Mouse (Mus musculus): ENCODE measurements around the gene 4933407L21Rik. TPM values are rescaled to one million over a fixed set of nuclear protein-coding genes. Genes with fewer than 3 reads are reported as not detected.

Gene 4933407L21Rik
- polyA plus RNA-seq, 1 experiment from 2014 or later, result 0.25 TPM

DNA sequence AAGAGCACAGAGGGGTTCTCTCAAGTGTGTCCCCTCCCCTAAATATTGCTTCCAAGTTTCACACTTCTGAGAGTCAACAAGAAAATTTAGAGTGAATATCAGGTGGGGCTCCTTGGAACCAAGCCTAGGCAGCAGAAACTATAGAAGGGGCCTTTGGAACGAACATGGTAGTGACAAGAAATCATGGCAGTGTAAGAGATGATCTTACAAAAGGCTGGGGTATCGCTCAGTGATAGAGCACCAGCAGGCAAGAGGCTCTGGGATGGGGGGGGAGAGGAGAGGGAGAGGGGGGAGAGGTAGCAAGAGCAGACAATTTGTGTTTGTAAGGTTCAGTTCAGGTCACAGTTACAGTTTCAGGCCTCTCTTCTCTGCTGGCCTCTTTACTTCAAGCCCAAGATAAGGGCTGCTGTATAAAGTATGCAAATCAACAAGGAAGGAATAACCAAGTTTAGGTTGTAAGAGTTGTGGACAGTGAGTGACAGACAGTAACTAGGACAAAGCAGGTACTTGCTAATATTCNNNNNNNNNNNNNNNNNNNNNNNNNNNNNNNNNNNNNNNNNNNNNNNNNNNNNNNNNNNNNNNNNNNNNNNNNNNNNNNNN, 20.9 kb downstream of the 4933407L21Rik start:
- H3K4me3 ChIP-seq (ENCODE audit: low read length), result no peak overlapping the region
- no peak overlapping the region for H3K27ac ChIP-seq (ENCODE audit: low read length)
- H3K36me3 ChIP-seq (ENCODE audit: control insufficient read depth, insufficient read depth, low read length), result no peaks in the 10 kb centered on the region
- no peak overlapping the region for H3K4me2 ChIP-seq (ENCODE audit: low read depth, low read length)
- no peaks in the 10 kb centered on the region for H3K9me3 ChIP-seq (ENCODE audit: control insufficient read depth, low read length)
- WGBS, result 76% methylated on average over 2 of the region's 2 CpGs
- no peak for ATAC-seq (ENCODE audit: low read depth)
- no peaks in the 10 kb centered on the region for H3K4me1 ChIP-seq (replicated peaks; ENCODE audit: control insufficient read depth, insufficient read depth, low read length)
- no peak overlapping the region for H3K9ac ChIP-seq (ENCODE audit: low read length)
- H3K27me3 ChIP-seq (ENCODE audit: control insufficient read depth, insufficient read depth, low read depth, low read length), result no peaks in the 10 kb centered on the region

DNA sequence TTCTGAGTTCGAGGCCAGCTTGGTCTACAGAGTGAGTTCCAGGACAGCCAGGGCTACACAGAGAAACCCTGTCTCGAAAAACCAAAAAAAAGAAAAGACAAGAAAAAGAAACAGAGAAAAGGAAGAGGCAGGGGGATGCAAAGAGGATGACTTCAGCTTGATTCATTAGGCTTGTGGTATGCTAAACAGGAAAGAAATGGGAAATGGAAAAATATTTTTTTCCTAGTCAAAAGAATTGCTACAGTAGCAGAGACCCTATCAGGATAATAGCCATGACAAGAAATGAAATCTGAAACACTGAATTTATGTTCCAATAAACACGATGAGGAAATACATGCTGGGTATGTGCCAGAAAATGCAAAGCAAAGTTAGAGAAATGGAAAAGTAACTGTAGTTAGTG, 26.9 kb downstream of the 4933407L21Rik start:
- no peak overlapping the region for H3K4me2 ChIP-seq (ENCODE audit: low read depth, low read length)
- H3K4me3 ChIP-seq (ENCODE audit: low read length), result no peak overlapping the region
- H3K36me3 ChIP-seq (ENCODE audit: control insufficient read depth, insufficient read depth, low read length), result no peaks in the 10 kb centered on the region
- ATAC-seq (ENCODE audit: low read depth), result no peak
- H3K27me3 ChIP-seq (ENCODE audit: control insufficient read depth, insufficient read depth, low read depth, low read length), result no peaks in the 10 kb centered on the region
- H3K27ac ChIP-seq (ENCODE audit: low read length), result no peak overlapping the region
- no peak overlapping the region for H3K9ac ChIP-seq (ENCODE audit: low read length)
- no peaks in the 10 kb centered on the region for H3K9me3 ChIP-seq (ENCODE audit: control insufficient read depth, low read length)
- 62% methylated on average over 3 of the region's 3 CpGs for WGBS
- 0 out of 2 replicates have a peak, but pooled peaks cover 2% of the 10 kb centered on the region for H3K4me1 ChIP-seq (replicated peaks; ENCODE audit: control insufficient read depth, insufficient read depth, low read length)

DNA sequence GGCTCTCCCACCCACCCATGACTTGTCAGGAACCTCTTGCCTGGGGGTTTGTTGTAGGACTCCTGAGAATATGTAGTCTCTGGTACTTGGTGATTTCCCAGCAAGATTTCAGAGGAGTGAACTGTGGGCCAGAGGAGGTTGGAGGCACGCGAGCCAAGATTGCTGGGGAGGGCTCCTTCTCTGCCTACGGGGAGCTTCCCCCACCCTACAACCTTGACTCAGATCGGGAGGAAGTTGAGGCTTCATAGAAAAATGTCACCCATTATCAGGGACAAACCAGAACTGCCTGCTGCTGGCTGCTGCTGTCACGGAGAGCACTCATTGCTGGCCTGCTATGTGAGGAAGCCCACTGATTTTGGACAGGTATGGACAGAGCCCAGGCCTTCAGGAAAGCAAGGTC, 29.0 kb downstream of the 4933407L21Rik start:
- H3K27me3 ChIP-seq (ENCODE audit: control insufficient read depth, insufficient read depth, low read depth, low read length), result no peaks in the 10 kb centered on the region
- 65% methylated on average over 5 of the region's 5 CpGs for WGBS
- H3K4me2 ChIP-seq (ENCODE audit: low read depth, low read length), result no peak overlapping the region
- H3K9me3 ChIP-seq (ENCODE audit: control insufficient read depth, low read length), result no peaks in the 10 kb centered on the region
- 0 out of 2 replicates have a peak, but pooled peaks cover 2% of the 10 kb centered on the region for H3K4me1 ChIP-seq (replicated peaks; ENCODE audit: control insufficient read depth, insufficient read depth, low read length)
- no peaks in the 10 kb centered on the region for H3K36me3 ChIP-seq (ENCODE audit: control insufficient read depth, insufficient read depth, low read length)
- H3K27ac ChIP-seq (ENCODE audit: low read length), result no peak overlapping the region
- H3K9ac ChIP-seq (ENCODE audit: low read length), result no peak overlapping the region
- H3K4me3 ChIP-seq (ENCODE audit: low read length), result no peak overlapping the region
- ATAC-seq (ENCODE audit: low read depth), result no peak

DNA sequence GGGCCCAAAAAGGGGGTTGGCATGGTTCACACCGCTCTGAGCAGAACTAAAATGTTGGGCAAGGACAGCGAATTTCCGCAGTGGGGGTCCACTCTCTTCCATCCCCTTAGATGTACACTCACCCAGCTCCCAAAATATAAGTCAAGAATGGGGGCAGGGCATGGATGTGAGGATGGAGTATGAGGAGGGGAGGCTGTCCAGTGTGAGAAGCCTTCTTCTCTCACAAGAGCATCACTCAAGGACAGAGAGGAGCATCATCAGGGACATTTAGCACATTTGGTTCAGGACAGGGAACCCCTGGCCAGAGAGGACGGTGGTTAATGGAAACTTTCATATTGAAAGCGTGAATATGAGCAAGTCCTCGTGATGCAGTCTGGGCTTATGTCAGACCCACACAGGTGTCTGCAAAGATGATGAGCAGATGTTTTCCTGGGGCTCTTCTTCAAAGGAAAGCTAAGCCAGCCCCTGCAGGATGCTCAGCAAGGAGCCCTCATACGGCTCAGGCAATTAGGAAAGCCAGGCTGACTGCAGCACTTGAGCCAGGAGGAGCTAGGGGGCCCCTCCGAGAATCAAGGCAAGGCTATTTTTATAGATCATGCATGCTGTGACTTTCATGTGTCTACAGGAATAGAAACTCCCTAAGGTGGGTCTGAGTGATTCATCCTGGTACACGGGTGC, 29.8 kb downstream of the 4933407L21Rik start:
- Histone ChIP-seq H3K4me2 (ENCODE audit: low read depth, low read length) (no peak overlapping the region), H3K36me3 (ENCODE audit: control insufficient read depth, insufficient read depth, low read length) (no peaks in the 10 kb centered on the region), H3K9me3 (ENCODE audit: control insufficient read depth, low read length) (no peaks in the 10 kb centered on the region), H3K27ac (ENCODE audit: low read length) (no peak overlapping the region), H3K4me1 (replicated peaks; ENCODE audit: control insufficient read depth, insufficient read depth, low read length) (0 out of 2 replicates have a peak, but pooled peaks cover 2% of the 10 kb centered on the region), H3K9ac (ENCODE audit: low read length) (no peak overlapping the region), H3K27me3 (ENCODE audit: control insufficient read depth, insufficient read depth, low read depth, low read length) (no peaks in the 10 kb centered on the region), H3K4me3 (ENCODE audit: low read length) (no peak overlapping the region)
- no peak for ATAC-seq (ENCODE audit: low read depth)
- 46% methylated on average over 9 of the region's 9 CpGs for WGBS

DNA sequence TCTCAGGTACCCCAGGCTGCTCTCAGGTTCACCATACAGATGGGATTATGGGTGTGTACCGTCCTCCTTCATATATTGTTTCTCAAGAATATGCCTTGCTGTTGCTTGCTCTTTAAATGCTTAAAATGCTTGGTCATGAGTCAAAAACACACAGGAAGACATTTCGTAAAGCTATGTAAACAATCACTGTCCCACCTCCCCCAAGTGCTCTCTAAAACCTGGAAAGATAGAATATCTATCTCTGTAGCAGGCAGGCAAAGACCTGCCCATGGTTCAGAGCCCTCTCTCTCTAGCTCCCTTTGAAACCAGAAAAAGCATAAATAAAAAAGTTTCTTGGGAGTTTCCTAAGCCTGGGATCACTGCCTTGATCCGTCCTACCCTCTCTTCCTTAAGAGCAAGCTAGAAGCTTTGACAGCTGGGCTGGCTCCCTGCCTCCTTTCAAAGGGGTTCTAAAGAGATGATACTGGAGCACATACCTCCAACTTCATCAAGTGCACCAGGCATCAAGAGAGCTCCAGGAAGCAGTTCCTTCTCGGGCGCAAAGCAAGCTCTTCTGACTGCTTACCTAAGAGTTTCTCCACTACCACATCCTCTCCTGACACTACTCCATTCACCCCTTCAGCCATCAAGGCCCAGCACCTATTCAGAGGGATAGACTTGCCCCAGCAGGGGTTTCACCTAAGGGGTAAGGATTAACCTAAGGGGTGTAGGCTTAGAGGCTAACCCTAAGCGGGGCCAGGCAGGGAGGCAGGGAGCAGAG, 31.0 kb downstream of the 4933407L21Rik start:
- no peak overlapping the region for H3K27ac ChIP-seq (ENCODE audit: low read length)
- no peaks in the 10 kb centered on the region for H3K27me3 ChIP-seq (ENCODE audit: control insufficient read depth, insufficient read depth, low read depth, low read length)
- 41% methylated on average over 6 of the region's 6 CpGs for WGBS
- no peak overlapping the region for H3K4me3 ChIP-seq (ENCODE audit: low read length)
- ATAC-seq (ENCODE audit: low read depth), result no peak
- no peak overlapping the region for H3K4me2 ChIP-seq (ENCODE audit: low read depth, low read length)
- H3K4me1 ChIP-seq (replicated peaks; ENCODE audit: control insufficient read depth, insufficient read depth, low read length), result 0 out of 2 replicates have a peak, but pooled peaks cover 2% of the 10 kb centered on the region
- H3K36me3 ChIP-seq (ENCODE audit: control insufficient read depth, insufficient read depth, low read length), result no peaks in the 10 kb centered on the region
- H3K9ac ChIP-seq (ENCODE audit: low read length), result no peak overlapping the region
- H3K9me3 ChIP-seq (ENCODE audit: control insufficient read depth, low read length), result no peaks in the 10 kb centered on the region

DNA sequence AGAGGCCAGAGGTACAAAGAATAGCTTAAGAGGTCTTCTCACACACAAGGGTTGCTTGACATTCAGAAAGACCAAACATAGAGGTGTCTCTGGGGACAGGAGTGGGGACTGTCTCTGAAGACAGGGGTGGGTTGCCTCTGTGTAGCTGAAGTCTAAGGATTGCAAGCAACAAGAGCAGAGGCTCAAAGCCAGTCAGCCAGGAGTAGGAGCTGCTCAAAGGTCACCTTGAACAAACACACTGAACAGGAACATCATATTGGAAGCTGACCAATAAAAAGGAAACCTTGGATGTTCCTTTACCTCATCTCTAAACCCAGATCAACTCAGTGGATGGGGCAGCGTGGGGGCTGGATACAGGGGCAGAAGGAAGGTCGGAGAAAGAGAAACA, 31.6 kb downstream of the 4933407L21Rik start:
- no peak overlapping the region for H3K4me3 ChIP-seq (ENCODE audit: low read length)
- H3K9ac ChIP-seq (ENCODE audit: low read length), result no peak overlapping the region
- WGBS, result 66% methylated on average over 2 of the region's 2 CpGs
- H3K27ac ChIP-seq (ENCODE audit: low read length), result no peak overlapping the region
- H3K4me1 ChIP-seq (replicated peaks; ENCODE audit: control insufficient read depth, insufficient read depth, low read length), result 0 out of 2 replicates have a peak, but pooled peaks cover 2% of the 10 kb centered on the region
- no peak for ATAC-seq (ENCODE audit: low read depth)
- H3K9me3 ChIP-seq (ENCODE audit: control insufficient read depth, low read length), result no peaks in the 10 kb centered on the region
- no peaks in the 10 kb centered on the region for H3K27me3 ChIP-seq (ENCODE audit: control insufficient read depth, insufficient read depth, low read depth, low read length)
- no peaks in the 10 kb centered on the region for H3K36me3 ChIP-seq (ENCODE audit: control insufficient read depth, insufficient read depth, low read length)
- no peak overlapping the region for H3K4me2 ChIP-seq (ENCODE audit: low read depth, low read length)

DNA sequence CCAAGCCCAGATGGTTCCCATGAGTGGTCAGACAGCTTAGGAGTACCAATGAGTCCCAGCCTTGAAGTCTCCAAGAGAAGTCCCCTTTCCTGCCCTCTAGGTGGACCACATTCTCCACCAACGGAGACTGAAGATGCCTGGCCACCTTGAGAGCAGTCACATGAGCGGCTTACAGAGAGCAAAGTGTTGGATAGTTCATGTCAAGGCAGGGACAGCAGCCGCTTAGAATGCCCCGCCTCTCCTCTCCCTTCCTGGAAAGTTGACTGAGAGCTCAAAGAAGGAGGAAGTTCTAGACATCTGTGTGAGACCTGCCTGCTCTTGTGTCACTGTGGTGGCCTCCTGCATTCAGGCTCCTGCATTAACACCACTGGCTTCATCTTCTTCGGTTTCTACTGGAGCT, 32.6 kb downstream of the 4933407L21Rik start, which contains the start of gene Gpr55:
Gene Gpr55, minus strand, starts transcription at position 135 of the 400 bp plus-strand sequence.
- H3K4me1 ChIP-seq (replicated peaks; ENCODE audit: control insufficient read depth, insufficient read depth, low read length), result 0 out of 2 replicates have a peak, but pooled peaks cover 2% of the 10 kb centered on the region
- H3K9me3 ChIP-seq (ENCODE audit: control insufficient read depth, low read length), result no peaks in the 10 kb centered on the region
- H3K9ac ChIP-seq (ENCODE audit: low read length), result no peak within 1 kb of the TSS
- no peaks in the 10 kb centered on the region for H3K27me3 ChIP-seq (ENCODE audit: control insufficient read depth, insufficient read depth, low read depth, low read length)
- 60% methylated on average over 5 of the region's 5 CpGs for WGBS
- ATAC-seq (ENCODE audit: low read depth), result no peak
- no peak within 1 kb of the TSS for H3K4me3 ChIP-seq (ENCODE audit: low read length)
- H3K4me2 ChIP-seq (ENCODE audit: low read depth, low read length), result no peak within 1 kb of the TSS
- H3K36me3 ChIP-seq (ENCODE audit: control insufficient read depth, insufficient read depth, low read length), result no peaks in the 10 kb centered on the region
- no peak within 1 kb of the TSS for H3K27ac ChIP-seq (ENCODE audit: low read length)

DNA sequence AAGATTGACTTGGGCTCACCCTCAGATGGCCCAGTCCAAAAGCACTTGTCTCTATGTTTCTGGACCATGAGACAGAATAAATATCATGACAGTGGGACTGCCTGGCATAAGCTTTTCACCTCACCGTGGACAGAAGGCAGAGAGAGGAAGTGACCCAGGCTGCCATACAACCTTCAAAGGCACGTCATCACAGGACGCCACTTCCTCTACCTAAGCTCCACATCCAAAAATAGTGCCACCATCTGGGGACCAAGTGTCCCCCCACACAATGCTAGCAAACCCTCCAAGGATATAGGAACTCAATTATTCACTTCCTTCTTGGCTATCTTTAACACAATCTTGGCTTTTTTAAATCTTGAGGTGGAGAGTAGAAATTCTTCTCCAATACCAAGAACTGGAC, 33.8 kb downstream of the 4933407L21Rik start:
- Histone ChIP-seq H3K4me1 (replicated peaks; ENCODE audit: control insufficient read depth, insufficient read depth, low read length) (0 out of 2 replicates have a peak, but pooled peaks cover 2% of the 10 kb centered on the region), H3K9me3 (ENCODE audit: control insufficient read depth, low read length) (no peaks in the 10 kb centered on the region), H3K4me2 (ENCODE audit: low read depth, low read length) (no peak overlapping the region), H3K27ac (ENCODE audit: low read length) (no peak overlapping the region), H3K36me3 (ENCODE audit: control insufficient read depth, insufficient read depth, low read length) (no peaks in the 10 kb centered on the region), H3K9ac (ENCODE audit: low read length) (no peak overlapping the region), H3K4me3 (ENCODE audit: low read length) (no peak overlapping the region), H3K27me3 (ENCODE audit: control insufficient read depth, insufficient read depth, low read depth, low read length) (no peaks in the 10 kb centered on the region)
- ATAC-seq (ENCODE audit: low read depth), result no peak
- WGBS, result 65% methylated on average over 3 of the region's 3 CpGs

DNA sequence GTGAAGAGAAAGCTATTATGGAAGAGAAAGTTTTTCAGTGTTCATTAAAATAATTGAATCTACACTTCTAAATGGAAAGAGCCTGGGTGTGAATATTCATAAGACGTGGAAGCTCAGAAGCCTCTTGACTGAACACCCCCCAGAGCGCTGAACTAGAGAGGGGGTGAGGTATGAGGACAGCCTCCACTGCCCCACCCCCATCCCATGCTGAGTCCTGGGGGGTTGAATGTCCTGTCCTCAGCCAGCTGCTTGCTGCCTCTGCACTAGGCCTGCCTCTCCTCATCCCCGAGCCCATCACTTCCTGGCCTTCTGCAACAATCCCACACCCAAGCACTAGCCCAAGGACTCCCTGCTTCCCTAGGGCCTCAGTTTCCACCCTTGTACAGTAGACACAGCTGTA, 37.6 kb downstream of the 4933407L21Rik start:
- no peak for ATAC-seq (ENCODE audit: low read depth)
- Histone ChIP-seq H3K4me1 (replicated peaks; ENCODE audit: control insufficient read depth, insufficient read depth, low read length) (no peaks in the 10 kb centered on the region), H3K36me3 (ENCODE audit: control insufficient read depth, insufficient read depth, low read length) (no peaks in the 10 kb centered on the region), H3K4me3 (ENCODE audit: low read length) (no peak overlapping the region), H3K27me3 (ENCODE audit: control insufficient read depth, insufficient read depth, low read depth, low read length) (no peaks in the 10 kb centered on the region), H3K9ac (ENCODE audit: low read length) (no peak overlapping the region), H3K4me2 (ENCODE audit: low read depth, low read length) (no peak overlapping the region), H3K9me3 (ENCODE audit: control insufficient read depth, low read length) (no peaks in the 10 kb centered on the region), H3K27ac (ENCODE audit: low read length) (no peak overlapping the region)
- WGBS, result 66% methylated on average over 3 of the region's 3 CpGs

All from lung, embryonic 16.5 days (tissue).